Mouse (Mus musculus) ES-Bruce4 (cell line): ENCODE results near the gene Bbox1.

Source experiments
- CTCF ChIP-seq: IDR thresholded peaks from one replicate; pipeline ENCODE4 v1.8.1; 2011; ENCODE audit warnings: low read depth, low read length
- EP300 ChIP-seq: IDR thresholded peaks from 2 replicates; pipeline ENCODE4 v1.6.1; 2011; ENCODE audit warnings: low read depth, low read length; ENCODE audit not compliant: insufficient read depth
- POLR2A ChIP-seq: IDR thresholded peaks from one replicate; pipeline ENCODE4 v1.8.1; 2011; ENCODE audit warnings: low read length; ENCODE audit not compliant: insufficient read depth

DNA sequence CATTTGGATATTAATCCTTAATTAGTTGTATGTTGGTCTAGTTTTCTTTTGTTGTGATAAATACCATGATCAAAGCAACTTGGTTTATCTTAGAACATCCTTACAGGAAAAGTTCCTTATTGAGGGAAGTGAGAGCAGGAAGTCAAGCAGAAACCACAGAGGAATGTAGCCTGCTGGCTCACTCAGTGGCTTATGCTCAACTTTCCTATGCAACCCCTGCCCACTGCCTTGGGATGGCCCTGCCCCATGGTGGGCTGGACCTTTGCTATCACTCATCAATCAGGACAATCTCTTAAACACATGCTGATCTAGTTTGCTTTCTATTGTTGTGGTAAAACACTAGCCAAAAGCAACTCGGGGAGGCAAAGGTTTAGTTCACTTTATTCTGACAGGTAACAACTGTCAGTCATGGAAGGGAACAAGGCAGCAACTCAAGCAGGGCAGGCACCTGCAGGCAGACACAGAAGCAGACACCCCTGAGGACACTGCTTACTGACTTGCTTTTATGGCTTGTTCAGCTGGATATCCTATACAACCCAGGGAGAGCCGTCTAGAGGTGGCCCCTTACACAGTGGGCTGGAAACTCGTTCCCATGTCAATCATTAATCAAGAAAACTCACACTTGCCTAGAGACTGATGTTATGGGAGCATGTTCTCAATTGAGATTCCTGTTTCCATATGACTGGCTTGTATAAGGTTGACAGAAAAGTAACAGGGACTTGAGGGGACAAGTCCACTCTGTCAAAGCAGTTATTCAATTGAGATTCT lies 1.9 kb upstream of the Bbox1 start:
- no peak for TF ChIP-seq POLR2A
- no peak for TF ChIP-seq CTCF
- no peak for TF ChIP-seq EP300
